Mouse (Mus musculus): ENCODE measurements around the gene Mllt6.

DNA sequence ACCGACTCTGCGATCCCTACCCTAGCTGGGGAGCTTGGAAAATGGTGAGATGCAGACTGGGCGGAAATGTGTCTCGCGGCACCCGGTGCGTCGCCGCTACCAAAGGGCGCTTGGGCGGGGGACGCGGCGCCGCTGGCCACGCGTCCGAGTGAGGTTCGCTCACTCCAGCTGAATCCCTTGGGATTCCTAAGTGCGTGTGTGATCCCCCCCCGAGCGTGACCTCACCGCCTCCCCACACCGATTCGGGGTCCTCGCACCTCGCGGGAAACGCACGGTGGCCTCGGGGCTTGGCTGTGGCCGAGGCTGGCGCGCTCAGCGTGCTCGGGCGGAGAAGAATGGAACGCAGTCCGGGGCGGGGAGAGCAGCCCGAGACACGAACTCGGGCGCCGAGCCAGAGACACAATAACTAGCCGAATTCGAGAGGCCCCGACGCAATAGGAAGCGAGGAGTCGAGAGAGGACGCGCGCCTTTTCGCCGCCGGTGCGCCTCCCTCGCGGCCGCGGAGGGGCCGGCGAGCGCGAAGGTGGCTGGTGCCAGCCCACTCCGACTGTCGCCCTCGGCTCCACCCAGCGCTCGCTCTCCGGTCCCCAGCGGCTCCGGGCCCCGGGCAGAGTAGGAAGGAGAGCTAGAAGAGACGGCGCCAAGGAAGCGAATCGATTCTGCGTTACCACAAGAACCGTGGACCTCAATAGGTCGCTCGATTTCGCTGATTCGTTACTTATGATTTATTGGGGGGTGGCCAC, 37.0 kb downstream of the Mllt6 start, which contains the start of gene Pcgf2:
- TF ChIP-seq POLR2A (IDR thresholded peaks at IDR 0.05; ENCODE audit: extremely low read depth, insufficient read depth, low read length), result 0 out of 2 replicates have a peak, but pooled peaks have one; percentile 2
- TF ChIP-seq CTCF (IDR thresholded peaks at IDR 0.05; ENCODE audit: extremely low read depth, insufficient read depth, low read length), result no peak

All from cortical plate, adult 2 months (tissue).